ENCODE assay signal across 10 mouse cellular contexts in the genomic region with DNA sequence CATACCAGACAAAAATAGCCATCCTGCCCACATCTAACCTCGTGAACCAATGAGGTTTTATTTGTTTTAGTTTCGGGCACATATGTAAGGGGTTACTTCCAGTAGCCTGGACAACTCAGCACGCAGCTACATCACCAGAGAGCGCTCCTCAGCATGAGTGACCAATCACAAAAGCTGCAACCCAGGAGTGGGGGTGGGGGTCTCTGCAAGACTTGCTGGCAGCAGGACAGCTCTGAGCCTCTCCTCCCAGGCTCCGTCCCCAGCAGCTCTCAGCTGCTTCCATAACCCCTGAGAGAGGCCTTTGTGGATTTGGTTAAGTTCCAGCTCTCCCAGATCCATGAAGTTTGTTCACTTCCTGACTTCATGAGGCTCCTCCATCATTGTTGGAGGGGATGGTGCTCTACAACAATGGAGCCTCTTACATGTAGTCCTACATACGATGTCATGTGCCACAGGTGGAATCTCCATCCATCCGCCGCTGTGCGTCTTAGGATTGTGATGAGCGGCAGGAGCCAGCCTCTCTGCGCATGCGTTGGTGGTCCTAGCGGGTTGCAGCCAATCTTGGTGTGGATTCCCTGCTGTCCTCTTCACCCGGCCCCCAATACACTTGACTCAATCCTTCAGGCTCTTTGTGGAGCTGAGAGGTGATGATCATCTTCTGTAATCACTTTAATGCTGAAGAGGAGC. TPM values are rescaled to one million over a fixed set of nuclear protein-coding genes. Genes with fewer than 3 reads are reported as not detected.
DNase-seq lines count a peak whose midpoint lies in the region; ATAC-seq and TF ChIP-seq lines count a peak whose summit lies in the region.
"Had no signal": no experiment of that assay in that cellular context is flagged by ENCODE, and none has a peak within 500 bp of the region (broad histone marks: within the 10 kb centered on the region; RNA-seq: fewer than 3 reads in every experiment).

No protein-coding gene starts in this region.

- no peak overlapping the region for H3K4me3 ChIP-seq in cerebellum, adult 2 months (replicated peaks; ENCODE audit: insufficient read depth, low read depth, low read length)
- no peak overlapping the region for H3K4me3 ChIP-seq in kidney, adult 2 months (ENCODE audit: insufficient read depth, low read depth, low read length)
- no peak overlapping the region for H3K4me3 ChIP-seq in forebrain, postnatal 0 days (ENCODE audit: low read depth, low read length)
- no peak overlapping the region for H3K4me3 ChIP-seq in midbrain, embryonic 10.5 days
- H3K4me3 ChIP-seq: limb, embryonic 13.5 days had no signal

- peak; percentile 62 for ATAC-seq in forebrain, postnatal 0 days
- ATAC-seq: Patski had no signal

- H3K9ac ChIP-seq in forebrain, postnatal 0 days: no peak overlapping the region
- H3K9ac ChIP-seq: limb, embryonic 13.5 days had no signal

- peak; percentile 13 for DNase-seq in cerebellum, adult 11-12 months
- no peak for DNase-seq in cerebellum, adult 2 months
- DNase-seq in kidney, adult 2 months: peak; percentile 50
- no peak for DNase-seq in kidney, adult 9 months
- DNase-seq in forebrain, postnatal 0 days: no peak
- no peak for DNase-seq in midbrain, embryonic 10.5 days (ENCODE audit: low spot score)
- DNase-seq in frontal cortex, postnatal 14 days (ENCODE audit: low spot score in 2 of 2): no peak
- DNase-seq in left cerebral cortex, adult 11 months (ENCODE audit: low spot score): no peak

- no peak overlapping the region for H3K27ac ChIP-seq in cerebellum, adult 2 months (ENCODE audit: insufficient read depth, low read length)
- no peak overlapping the region for H3K27ac ChIP-seq in kidney, adult 2 months (ENCODE audit: insufficient read depth, low read depth, low read length)
- H3K27ac ChIP-seq in forebrain, postnatal 0 days (ENCODE audit: low read depth, low read length): no peak overlapping the region
- H3K27ac ChIP-seq in midbrain, embryonic 10.5 days (replicated peaks): 0 out of 2 replicates have a peak overlapping the region, but pooled peaks have one; percentile 19
- H3K27ac ChIP-seq: limb, embryonic 13.5 days had no signal

- TF ChIP-seq CTCF in cerebellum, adult 2 months (IDR thresholded peaks at IDR 0.05; ENCODE audit: borderline replicate concordance, insufficient read depth, low read depth, low read length): no peak
- TF ChIP-seq CTCF in kidney, adult 2 months (conservative IDR thresholded peaks at IDR 0.05; ENCODE audit: insufficient read depth, insufficient read length, low read depth, low read length): no peak
- TF ChIP-seq CTCF in forebrain, postnatal 0 days (IDR thresholded peaks at IDR 0.05; ENCODE audit: low read depth): no peak

- no peaks in the 10 kb centered on the region for H3K4me1 ChIP-seq in cerebellum, adult 2 months (ENCODE audit: control insufficient read depth, insufficient read depth, low read length)
- peaks cover 21% of the 10 kb centered on the region; the same call in 1 of the 2 replicates for H3K4me1 ChIP-seq in kidney, adult 2 months (ENCODE audit: control insufficient read depth, insufficient read depth, low read length)
- no peaks in the 10 kb centered on the region for H3K4me1 ChIP-seq in forebrain, postnatal 0 days (ENCODE audit: insufficient read depth)
- peaks cover 32% of the 10 kb centered on the region for H3K4me1 ChIP-seq in midbrain, embryonic 10.5 days

- no peak for TF ChIP-seq POLR2A in cerebellum, adult 2 months (IDR thresholded peaks at IDR 0.05; ENCODE audit: borderline replicate concordance, insufficient read depth, low read length)
- no peak for TF ChIP-seq POLR2A in kidney, adult 2 months (IDR thresholded peaks at IDR 0.05; ENCODE audit: low read depth, low read length)

- H3K36me3 ChIP-seq in kidney, adult 2 months (ENCODE audit: control insufficient read depth, insufficient read depth, low read length): no peaks in the 10 kb centered on the region
- H3K36me3 ChIP-seq in forebrain, postnatal 0 days (ENCODE audit: insufficient read depth): no peaks in the 10 kb centered on the region
- H3K36me3 ChIP-seq in midbrain, embryonic 10.5 days: no peaks in the 10 kb centered on the region
- H3K36me3 ChIP-seq: limb, embryonic 13.5 days had no signal

- no peaks in the 10 kb centered on the region for H3K27me3 ChIP-seq in cerebellum, adult 2 months (ENCODE audit: control insufficient read depth, insufficient read depth, low read length)
- no peaks in the 10 kb centered on the region for H3K27me3 ChIP-seq in kidney, adult 2 months (replicated peaks; ENCODE audit: control insufficient read depth, insufficient read depth, low read length)
- H3K27me3 ChIP-seq in forebrain, postnatal 0 days (ENCODE audit: insufficient read depth, low read length): no peaks in the 10 kb centered on the region
- H3K27me3 ChIP-seq in midbrain, embryonic 10.5 days (ENCODE audit: low read depth, poor library complexity, severe bottlenecking): no peaks in the 10 kb centered on the region
- H3K27me3 ChIP-seq: limb, embryonic 13.5 days; Patski had no signal

- 74% methylated on average over 14 of the region's 14 CpGs for WGBS in cerebellum, adult 2 months
- 90% methylated on average over 14 of the region's 14 CpGs for WGBS in kidney, adult 2 months
- WGBS in forebrain, postnatal 0 days: 79% methylated on average over 14 of the region's 14 CpGs
- 81% methylated on average over 14 of the region's 14 CpGs for whole genome bisulfite sequencing in midbrain, embryonic 10.5 days

- no peaks in the 10 kb centered on the region for H3K9me3 ChIP-seq in forebrain, postnatal 0 days (ENCODE audit: low read length)
- H3K9me3 ChIP-seq in midbrain, embryonic 10.5 days (replicated peaks): no peaks in the 10 kb centered on the region
- H3K9me3 ChIP-seq: limb, embryonic 13.5 days had no signal

- no peak overlapping the region for H3K4me2 ChIP-seq in forebrain, postnatal 0 days (ENCODE audit: low read depth)
- H3K4me2 ChIP-seq: limb, embryonic 13.5 days had no signal

RNA-seq across cellular contexts. Expression of a gene that starts 37.7 kb away (rescaled TPM):
- 55.9 and 61.9 TPM in 2 replicates for polyA plus RNA-seq in cerebellum, adult 2 months (2012; rRNA removed)
- 75.7 and 76.4 TPM in 2 replicates for polyA plus RNA-seq in kidney, adult 2 months (2012; rRNA removed)
- total RNA-seq in forebrain, postnatal 0 days (2014; rRNA removed): 31.7 and 34.4 TPM in 2 replicates
- 9.6 and 19.9 TPM in 2 replicates for polyA plus RNA-seq in forebrain, postnatal 0 days (2015; fragmentation: Nextera tagmentation; extraction: Ambion mirVana)
- polyA plus RNA-seq in midbrain, embryonic 10.5 days (2016; fragmentation: Nextera tagmentation; extraction: Ambion mirVana): 8.4 and 9.9 TPM in 2 replicates

Comparison
In these comparisons a context has a peak if more than half of its experiments do, and no peak if none do; other contexts are left out.
1. DNase-seq: peak in cerebellum, adult 11-12 months (single experiment) and kidney, adult 2 months (single experiment); none in cerebellum, adult 2 months (0 of 2), kidney, adult 9 months (single experiment), forebrain, postnatal 0 days (single experiment), midbrain, embryonic 10.5 days (single experiment), frontal cortex, postnatal 14 days (0 of 2) and left cerebral cortex, adult 11 months (single experiment).